Mouse (Mus musculus) left cerebral cortex, adult 9 months (tissue): ENCODE results near the gene Defb11.
A peak's percentile ranks its signal among the peaks of the same experiment; 100 is the strongest.
"Not testable (repeated sequence)": the region's sequence is repeated elsewhere in the genome, so short reads cannot be mapped to it uniquely, and the experiment has no call there.

Experiments
- DNase-seq, 2 experiments: peaks; one replicate each; pipeline ENCODE4 v3.0.0; 2022; ENCODE audit warnings: low spot score in 2 of 2

Defb11 gene

DNA sequence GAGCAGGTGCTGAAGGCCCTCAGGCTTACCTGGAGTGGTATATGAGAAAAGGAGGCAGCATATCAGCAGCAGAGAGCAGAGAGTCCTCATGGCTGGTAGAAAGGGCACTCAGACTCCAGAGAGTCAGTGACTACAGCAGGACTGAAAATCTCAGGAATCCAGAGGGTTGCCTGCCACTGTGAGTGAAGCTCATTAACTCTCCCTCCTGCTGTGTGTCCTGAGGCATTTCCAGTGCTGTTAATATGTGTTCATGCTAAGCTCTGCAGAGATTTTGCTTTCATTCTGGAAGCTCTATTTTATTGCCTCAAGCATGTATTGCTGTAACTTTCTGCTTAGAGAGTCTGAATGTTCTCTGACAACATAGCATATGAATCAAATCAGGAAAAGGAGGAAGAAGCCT lies at the start of gene Defb11:
Defb11 (minus strand) TSS at position 123 of the 400 bp plus-strand sequence.
- DNase-seq: not testable (repeated sequence)

DNA sequence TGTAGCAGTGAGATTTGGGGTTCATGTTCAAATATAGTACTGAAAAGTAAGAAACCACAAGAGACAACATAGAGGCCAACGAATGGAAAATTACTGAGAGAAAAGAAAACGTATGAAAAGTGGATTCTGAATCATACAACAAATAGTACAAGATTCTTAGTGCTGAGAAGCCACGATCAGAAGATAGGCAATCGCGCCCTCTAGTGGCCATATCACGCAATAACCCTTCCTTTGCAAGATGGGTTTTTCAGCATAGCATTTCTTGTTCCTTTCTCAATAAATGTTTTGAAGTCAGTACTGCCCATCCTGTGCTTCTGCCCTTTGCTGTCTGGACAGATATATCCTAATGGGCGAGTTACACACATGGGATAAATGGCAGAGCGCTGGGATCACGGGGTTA lies 49.1 kb upstream of the Defb11 start:
- DNase-seq: peak in 1 of 2 experiments; percentile 54

DNA sequence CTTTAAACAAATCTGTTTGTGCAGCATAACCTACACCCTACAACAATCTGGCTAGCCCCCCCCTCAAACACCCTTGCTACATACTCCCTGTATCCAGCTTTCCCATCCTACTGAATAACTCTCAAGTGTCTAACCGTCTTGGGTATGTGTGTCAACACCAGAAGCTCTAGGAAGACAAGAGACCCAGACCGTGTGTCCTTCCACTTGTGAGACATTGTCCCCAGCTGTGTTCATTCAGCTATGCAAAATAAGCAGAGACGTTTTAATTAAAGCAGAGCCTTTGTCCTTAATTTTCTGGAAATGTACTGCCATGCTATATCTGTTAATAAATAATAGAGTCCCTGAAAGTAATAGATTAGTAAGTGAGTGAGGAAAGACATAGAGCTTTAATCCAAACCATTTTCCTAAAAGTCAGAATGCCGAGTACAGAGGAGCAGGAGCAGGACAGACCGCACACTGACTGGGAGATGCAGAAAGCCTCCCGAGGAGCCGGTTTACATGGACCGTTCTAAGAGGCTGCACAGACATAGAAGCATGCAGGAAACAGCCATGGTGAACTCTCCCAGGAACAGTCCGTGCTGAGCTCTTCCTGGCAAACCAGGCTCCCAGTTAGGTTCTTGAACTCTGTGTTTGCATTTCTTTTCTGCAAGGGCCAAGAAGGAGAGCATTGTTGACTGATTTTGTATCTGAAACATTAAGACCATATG lies 41.3 kb upstream of the Defb11 start:
- no peak for DNase-seq

DNA sequence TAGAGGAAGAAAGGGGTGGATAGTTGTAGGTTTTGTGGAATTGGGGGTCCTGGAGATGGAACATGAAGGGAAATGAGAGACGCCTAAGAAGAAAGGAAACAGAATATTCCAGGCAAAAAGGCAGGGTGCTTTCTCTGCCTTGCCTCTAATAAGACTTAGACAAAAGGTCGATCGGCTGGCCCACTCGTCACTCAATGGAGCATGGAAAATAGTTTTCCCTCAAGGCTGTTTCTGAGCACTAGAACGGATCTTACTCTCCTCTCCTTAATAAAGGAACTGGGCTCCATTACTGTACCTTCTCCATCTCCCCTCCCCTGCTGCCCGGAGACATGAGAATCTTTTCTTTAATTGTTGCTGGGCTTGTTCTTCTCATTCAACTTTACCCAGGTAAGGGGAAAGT lies 40.2 kb upstream of the Defb11 start, which contains the start of gene Defb13:
Defb13 (plus strand) TSS at position 301 of the 400 bp plus-strand sequence.
- no peak for DNase-seq

DNA sequence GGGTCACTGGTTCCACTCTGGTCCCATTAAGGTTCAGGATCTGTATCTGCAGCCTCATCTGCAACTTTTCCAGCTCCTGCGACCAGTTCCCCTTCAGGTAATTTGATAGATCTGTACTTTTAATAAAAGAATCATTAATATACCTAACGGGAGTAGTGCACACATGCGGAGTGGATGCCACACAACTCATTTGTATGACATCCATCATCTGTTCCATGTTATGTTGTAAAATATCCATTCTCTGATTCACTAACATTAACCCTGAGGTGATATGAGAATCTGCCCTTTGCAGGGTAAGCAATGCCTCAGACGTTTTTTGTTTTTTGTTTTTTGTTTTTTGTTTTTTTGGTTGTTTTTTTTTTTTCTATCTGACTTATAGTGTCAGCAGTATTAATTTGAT lies 31.8 kb upstream of the Defb11 start, which contains the start of gene Defb35:
Defb35 (plus strand) TSS at position 301 of the 400 bp plus-strand sequence.
- not testable (repeated sequence) for DNase-seq

DNA sequence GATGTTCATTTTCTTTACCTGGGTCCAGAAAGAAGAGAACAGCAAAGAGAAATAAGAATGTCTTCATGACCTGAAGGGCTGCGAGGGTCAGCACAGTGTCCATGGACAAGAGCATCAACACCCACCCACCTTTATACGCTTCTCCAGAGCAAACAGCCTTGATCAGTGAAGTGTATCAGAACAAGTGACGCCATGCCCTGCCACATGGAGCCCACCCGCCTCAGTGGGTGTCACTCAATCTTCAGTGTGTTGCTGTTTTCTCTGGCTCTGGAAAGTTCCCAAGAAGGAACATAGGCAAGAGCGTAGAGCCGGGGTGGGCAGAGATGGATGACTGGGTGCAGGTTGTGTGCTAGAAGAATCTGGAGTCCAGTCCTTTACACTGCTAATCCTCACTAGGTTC lies 26.4 kb upstream of the Defb11 start, which contains the start of gene Defb15:
Defb15 (minus strand) TSS at position 101 of the 400 bp plus-strand sequence.
- no peak for DNase-seq

DNA sequence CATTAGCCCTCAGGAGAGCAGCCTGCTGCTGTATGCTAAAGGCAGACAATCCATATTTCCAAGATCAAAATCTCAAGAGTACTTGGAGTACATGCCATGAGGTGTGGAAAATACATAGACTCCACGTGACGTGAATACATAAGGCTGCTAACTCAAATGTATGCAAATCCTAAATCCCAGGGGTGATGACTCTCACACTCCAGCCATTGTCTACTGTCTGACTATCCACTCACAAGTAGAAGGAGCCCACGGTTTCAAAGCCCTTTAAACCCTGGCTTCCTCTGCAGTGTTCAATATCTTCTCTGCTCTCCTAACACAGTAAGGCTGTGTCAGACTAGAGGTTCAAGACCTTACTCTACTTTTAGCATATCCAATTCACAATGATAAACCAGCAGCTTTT lies 24.5 kb upstream of the Defb11 start:
- DNase-seq: not testable (repeated sequence)

DNA sequence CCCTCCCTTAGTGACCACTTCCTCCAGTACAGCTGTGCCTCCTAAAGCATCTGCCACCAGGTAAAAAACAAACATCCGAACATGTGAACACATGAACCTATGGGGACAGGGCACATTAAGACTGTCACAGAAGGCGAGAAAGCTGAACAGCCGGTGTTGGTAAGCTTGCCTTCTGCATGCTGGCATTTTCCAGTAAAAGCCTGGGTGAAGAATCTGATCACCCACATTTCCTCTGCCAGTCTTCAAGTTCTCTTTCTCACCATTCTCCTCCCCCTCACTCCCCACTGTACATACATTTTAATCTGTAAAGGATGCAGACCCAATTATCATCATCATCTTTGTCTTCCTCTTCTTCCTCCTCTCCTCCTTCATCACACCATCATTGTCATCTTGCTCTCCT lies 9.4 kb upstream of the Defb11 start:
- peak in 1 of 2 experiments; percentile 8 for DNase-seq

DNA sequence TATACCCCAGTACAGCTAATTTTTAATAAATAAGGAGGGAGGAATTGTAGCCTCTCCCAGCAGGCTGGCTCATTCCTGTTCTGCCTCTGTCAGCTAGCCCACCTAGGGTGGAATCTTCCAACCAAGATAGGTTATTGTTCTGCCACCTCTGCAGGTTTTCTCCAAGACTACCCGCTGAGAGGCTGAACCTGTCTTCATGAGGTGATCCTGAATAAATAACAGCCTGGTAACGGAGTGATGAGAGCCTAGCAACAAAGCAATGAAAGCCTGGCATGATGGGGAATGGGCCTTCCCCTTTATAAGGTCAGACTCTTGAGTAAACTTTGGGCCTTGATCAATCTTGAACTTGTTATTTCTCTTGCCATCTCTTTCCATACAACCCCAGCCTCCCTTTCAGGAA lies 6.3 kb upstream of the Defb11 start:
- no peak for DNase-seq

DNA sequence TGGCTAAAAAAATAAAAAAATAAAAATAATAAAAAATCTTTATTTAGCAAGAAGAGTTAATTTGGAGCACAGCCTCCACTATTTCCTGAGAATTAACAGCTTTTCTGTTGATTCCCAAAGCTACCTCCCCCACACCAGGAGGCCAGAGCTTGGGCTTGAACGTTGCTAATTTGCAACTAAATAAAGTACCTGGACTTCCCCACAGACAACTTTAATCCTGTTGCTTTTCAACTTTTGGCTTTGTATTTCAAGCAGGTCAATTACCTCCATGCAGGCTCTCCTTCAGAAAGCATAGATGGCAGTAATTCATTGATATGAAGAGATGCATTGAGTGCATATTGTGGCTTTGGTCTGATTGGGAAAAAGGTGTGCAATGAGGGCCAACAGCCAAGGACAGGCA lies 5.7 kb upstream of the Defb11 start:
- DNase-seq: no peak

DNA sequence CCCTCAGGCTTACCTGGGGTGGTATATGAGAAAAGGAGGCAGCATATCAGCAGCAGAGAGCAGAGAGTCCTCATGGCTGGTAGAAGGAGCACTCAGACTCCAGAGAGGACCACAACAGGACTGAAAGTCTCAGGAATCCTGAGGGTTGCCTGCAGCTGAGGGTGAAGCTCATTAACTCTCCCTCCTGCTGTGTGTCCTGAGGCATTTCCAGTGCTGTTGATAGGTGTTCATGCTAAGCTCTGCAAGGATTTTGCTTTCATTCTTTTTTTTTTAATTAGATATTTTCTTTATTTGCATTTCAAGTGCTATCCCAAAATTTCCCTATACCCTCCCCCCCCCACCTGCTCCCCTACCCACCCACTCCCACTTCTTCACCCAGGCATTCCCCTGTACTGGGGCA lies 20.9 kb downstream of the Defb11 start, which contains the start of gene Defb9:
Defb9 (minus strand) TSS at position 101 of the 400 bp plus-strand sequence.
- not testable (repeated sequence) for DNase-seq

DNA sequence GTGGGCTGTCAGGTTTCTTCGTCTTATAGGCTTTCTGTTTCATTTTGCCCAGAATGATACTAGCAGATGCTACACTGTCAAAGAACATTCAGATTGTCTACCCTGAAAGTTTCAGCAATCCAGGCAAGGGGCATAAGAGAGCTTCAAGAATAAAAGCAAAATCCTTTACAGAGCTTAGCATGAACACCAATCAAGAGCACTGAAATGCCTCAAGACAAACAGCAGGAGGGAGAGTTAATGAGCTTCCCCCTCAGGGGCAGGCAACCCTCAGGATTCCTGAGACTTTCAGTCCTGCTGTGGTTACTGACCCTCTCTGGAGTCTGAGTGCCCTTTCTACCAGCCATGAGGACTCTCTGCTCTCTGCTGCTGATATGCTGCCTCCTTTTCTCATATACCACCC lies 47.6 kb downstream of the Defb11 start, which contains the start of gene Defb10:
Defb10 (plus strand) TSS at position 316 of the 400 bp plus-strand sequence.
- DNase-seq: not testable (repeated sequence)
